Mouse (Mus musculus) CH12.LX (cell line): Measurements from ENCODE around the gene Taf4. TPM values are rescaled to one million over a fixed set of nuclear protein-coding genes. Genes with fewer than 3 reads are reported as not detected.
A peak's percentile ranks its signal among the peaks of the same experiment; 100 is the strongest.

Experiments used
- DNase-seq: peaks from one replicate; pipeline ENCODE4 v3.0.0-alpha.2; 2013; ENCODE audit errors: extremely low read depth
- H3K27ac ChIP-seq: 2 replicates; pipeline ENCODE4 v1.5.1; 2012; ENCODE audit warnings: low read depth, mild to moderate bottlenecking, control low read depth, moderate library complexity; ENCODE audit not compliant: insufficient read depth
- H3K27me3 ChIP-seq: replicated peaks from 2 replicates; pipeline ENCODE3; 2012; ENCODE audit warnings: inconsistent platforms
- H3K36me3 ChIP-seq, 2 experiments: replicated peaks in 1 of 2; 2 replicates each; pipeline versions ENCODE3 to v1.6.1; 2012; ENCODE audit warnings: inconsistent platforms in 1 of 2, low read length in 1 of 2, mild to moderate bottlenecking in 1 of 2, mixed read lengths in 1 of 2, moderate library complexity in 1 of 2; ENCODE audit not compliant: control insufficient read depth in 1 of 2, insufficient read depth in 1 of 2
- H3K4me1 ChIP-seq, 2 experiments: 2 replicates each; pipeline ENCODE4 v1.6.1; 2012; ENCODE audit warnings: inconsistent platforms in 1 of 2, moderate library complexity in 1 of 2; ENCODE audit not compliant: insufficient read depth in 2 of 2, control insufficient read depth in 1 of 2
- H3K4me2 ChIP-seq: 2 replicates; pipeline ENCODE4 v1.6.1; 2012; ENCODE audit warnings: low read depth, mild to moderate bottlenecking, control low read depth; ENCODE audit not compliant: poor library complexity, insufficient read depth, severe bottlenecking
- H3K4me3 ChIP-seq, 3 experiments: fragments of 150-350 bp in 1 of 3; sonication (generic) in 1 of 3; replicated peaks in 1 of 3; 2 replicates each; pipeline versions ENCODE3 to v1.5.1; 2011 to 2012; ENCODE audit warnings: low read depth in 2 of 3, low read length in 2 of 3, mild to moderate bottlenecking in 2 of 3, moderate library complexity in 2 of 3, control low read depth in 1 of 3, improper control_type of control experiment in 1 of 3, inconsistent platforms in 1 of 3, mixed read lengths in 1 of 3; ENCODE audit not compliant: poor library complexity in 1 of 3
- H3K79me2 ChIP-seq: replicated peaks from 2 replicates; pipeline ENCODE4 v1.6.1; 2012; ENCODE audit warnings: mild to moderate bottlenecking, moderate library complexity; ENCODE audit not compliant: control insufficient read depth, poor library complexity, insufficient read depth, severe bottlenecking; ENCODE audit errors: extremely low read depth
- H3K9ac ChIP-seq: 2 replicates; pipeline ENCODE4 v1.6.1; 2012; ENCODE audit warnings: low read depth, mild to moderate bottlenecking, control low read depth, moderate library complexity; ENCODE audit not compliant: insufficient read depth
- H3K9me3 ChIP-seq: replicated peaks from 2 replicates; pipeline ENCODE3; 2012; ENCODE audit warnings: low read length, inconsistent platforms, mixed read lengths
- BHLHE40 ChIP-seq: IDR thresholded peaks from 2 replicates; pipeline ENCODE4 v1.6.1; 2011; ENCODE audit warnings: mild to moderate bottlenecking, low read depth, low read length, improper control_type of control experiment
- CTCF ChIP-seq, 2 experiments: IDR thresholded peaks in 1 of 2; conservative IDR thresholded peaks in 1 of 2; 2 replicates each; pipeline ENCODE4 v1.5.1; 2011 to 2012; ENCODE audit warnings: low read depth in 2 of 2, low read length in 2 of 2, improper control_type of control experiment in 1 of 2, inconsistent platforms in 1 of 2, mild to moderate bottlenecking in 1 of 2, moderate library complexity in 1 of 2
- ELF1 ChIP-seq: IDR thresholded peaks from 2 replicates; pipeline ENCODE4 v1.6.1; 2014; ENCODE audit warnings: low read depth, mild to moderate bottlenecking, inconsistent platforms, low read length, improper control_type of control experiment
- ETS1 ChIP-seq: conservative IDR thresholded peaks from 2 replicates; pipeline ENCODE4 v1.6.1; 2012; ENCODE audit warnings: low read depth, mild to moderate bottlenecking, inconsistent platforms, low read length, improper control_type of control experiment, moderate library complexity
- IRF4 ChIP-seq: IDR thresholded peaks from 2 replicates; pipeline ENCODE4 v1.6.1; 2014; ENCODE audit warnings: low read depth, mild to moderate bottlenecking, inconsistent platforms, low read length, improper control_type of control experiment
- MAX ChIP-seq: IDR thresholded peaks from 2 replicates; pipeline ENCODE4 v1.6.1; 2011; ENCODE audit warnings: low read length, improper control_type of control experiment
- MYC ChIP-seq: IDR thresholded peaks from 2 replicates; pipeline ENCODE4 v1.6.1; 2011; ENCODE audit warnings: low read depth, mild to moderate bottlenecking, improper control_type of control experiment, low read length
- NELFE ChIP-seq: IDR thresholded peaks from 2 replicates; pipeline ENCODE4 v1.6.1; 2011; ENCODE audit warnings: low read depth, low read length, improper control_type of control experiment
- POLR2AphosphoS2 ChIP-seq: IDR thresholded peaks from 2 replicates; pipeline ENCODE4 v1.6.1; 2011; ENCODE audit warnings: low read depth, low read length, improper control_type of control experiment
- RAD21 ChIP-seq: IDR thresholded peaks from 2 replicates; pipeline ENCODE4 v1.6.1; 2011; ENCODE audit warnings: low read depth, mild to moderate bottlenecking, low read length, improper control_type of control experiment, moderate library complexity
- SMC3 ChIP-seq: IDR thresholded peaks from 2 replicates; pipeline ENCODE4 v1.6.1; 2011; ENCODE audit warnings: low read depth, low read length, improper control_type of control experiment
- TCF12 ChIP-seq: IDR thresholded peaks from 2 replicates; pipeline ENCODE4 v1.6.1; 2014; ENCODE audit warnings: low read depth, mild to moderate bottlenecking, inconsistent platforms, low read length, improper control_type of control experiment
- dilution Hi-C: fragments of 300-500 bp; cut with MboI; formaldehyde crosslinking; loops from 2 replicates; pipeline ENCODE4 v1.14.3; 2020; ENCODE audit warnings: low sequenced_read_pairs; ENCODE audit not compliant: extremely low pct_unique_long_range_greater_than_20kb, extremely low pct_ligation_motif_present
- in situ Hi-C: fragments of 300-500 bp; cut with MboI; formaldehyde crosslinking; loops from 3 replicates; pipeline ENCODE4 v1.14.3; 2019; ENCODE audit warnings: low sequenced_read_pairs, low pct_ligation_motif_present, low pct_unique_long_range_greater_than_20kb, mixed read lengths
- polyA plus RNA-seq: library from polyadenylated mRNA; unstranded; fragments of >175 nt; gene quantifications from 2 replicates; pipeline ENCODE4 v1.2.1, GENCODE M21; 2012; ENCODE audit warnings: low read depth; ENCODE audit not compliant: insufficient read length
- total RNA-seq, 2 experiments: library from RNA; depleted of rRNA; stranded (reverse); fragments of 300-350 nt in 1 of 2; fragments of >200 nt in 1 of 2; gene quantifications; 2 replicates each; pipeline ENCODE4 v1.2.3; 2012 to 2014

The Taf4 gene
- total and polyA plus RNA-seq, 3 experiments = 3.0 to 14.5 (median 5.5) TPM

DNA sequence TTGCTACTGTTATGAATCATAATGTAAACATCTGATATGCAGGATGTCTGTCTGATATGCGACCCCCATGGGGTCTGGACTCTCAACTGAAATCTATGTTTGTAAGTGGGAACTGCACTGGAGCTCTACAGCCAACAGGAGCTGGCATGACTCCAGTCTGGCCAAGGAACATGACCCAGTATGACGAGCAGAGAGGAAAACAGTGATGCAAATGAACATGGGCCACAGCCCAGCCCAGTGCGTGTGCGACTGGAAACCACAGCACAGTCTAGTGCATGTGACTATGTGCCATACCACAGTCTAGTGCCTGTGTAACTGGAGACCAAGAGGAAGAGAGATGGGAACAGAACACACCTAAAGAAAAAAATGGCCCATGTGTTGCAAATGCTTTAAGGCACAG, 56.4 kb downstream of the Taf4 start:
- Histone ChIP-seq H3K27me3 (no peaks in the 10 kb centered on the region), H3K27ac (no peak overlapping the region), H3K9me3 (no peaks in the 10 kb centered on the region), H3K36me3 (peaks cover 36 to 94% of the 10 kb centered on the region in 2 experiments), H3K79me2 (no peaks in the 10 kb centered on the region), H3K4me2 (no peak overlapping the region), H3K9ac (no peak overlapping the region), H3K4me1 (peaks cover 4 to 15% of the 10 kb centered on the region in 2 experiments), H3K4me3 (no peak overlapping the region)
- in situ Hi-C loops = loop anchor here (5.0 kb wide), 1 partner anchor 127 kb away; no protein-coding TSS in a partner anchor
- no peak for TF ChIP-seq POLR2AphosphoS2
- TF ChIP-seq BHLHE40 = peak; percentile 84
- TF ChIP-seq TCF12 = no peak
- dilution Hi-C loops = loop anchor here (25.0 kb wide), 1 partner anchor 142 kb away; the partner anchor contains the start of gene Mtg2
- DNase-seq = peak; percentile 27

DNA sequence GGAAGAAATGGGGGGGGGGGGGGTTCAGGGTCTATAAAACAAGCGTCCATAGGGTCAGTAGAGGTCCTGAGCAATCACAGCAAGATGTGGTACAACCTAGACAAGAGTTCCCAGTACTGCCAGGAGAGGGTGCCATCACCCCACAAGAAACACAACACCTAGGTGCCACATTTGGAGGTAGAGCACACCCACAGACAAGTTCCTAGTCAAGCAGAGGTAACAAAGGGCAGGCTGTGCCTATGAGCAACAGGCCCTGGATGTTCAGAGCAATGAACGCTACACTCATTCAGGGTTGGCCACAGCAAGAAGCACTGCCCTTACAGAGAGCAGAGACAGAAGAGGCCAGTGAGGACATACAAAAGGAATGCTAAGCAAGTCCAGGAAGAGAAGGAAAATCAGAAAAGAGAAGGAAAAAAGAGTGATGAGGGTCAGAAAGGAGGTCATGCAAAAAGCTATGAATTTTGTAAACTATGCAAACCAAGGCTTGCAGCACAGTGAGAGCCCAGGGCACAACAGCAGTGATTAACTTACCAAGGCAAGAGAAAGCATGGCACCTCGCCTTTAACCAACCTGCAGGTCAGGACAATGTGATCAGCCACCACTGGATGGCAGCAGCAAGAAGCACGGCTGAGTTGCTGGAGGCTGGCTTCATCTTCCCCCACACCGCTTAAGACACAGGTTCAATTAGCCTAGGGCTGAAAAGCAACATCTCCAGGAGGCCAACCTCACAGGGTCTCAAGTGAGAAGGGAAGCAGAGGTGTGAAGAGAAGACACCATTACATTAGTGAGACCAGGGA, 59.4 kb downstream of the Taf4 start:
- Histone ChIP-seq H3K79me2 (no peaks in the 10 kb centered on the region), H3K36me3 (peaks cover 36 to 93% of the 10 kb centered on the region in 2 experiments), H3K27me3 (no peaks in the 10 kb centered on the region), H3K27ac (no peak overlapping the region), H3K9me3 (no peaks in the 10 kb centered on the region), H3K4me3 (no peak overlapping the region), H3K4me2 (no peak overlapping the region), H3K9ac (no peak overlapping the region), H3K4me1 (peaks cover 4 to 21% of the 10 kb centered on the region in 2 experiments)
- TF ChIP-seq TCF12 (peak; percentile 12; the same call in 1 of the 2 replicates), CTCF (conservative IDR thresholded peaks at IDR 0.05 in 1 of 2, IDR thresholded peaks at IDR 0.05 in 1 of 2; ENCODE audit: low read depth in 2 of 2, low read length in 2 of 2) (peak; percentile 7 to 81; a peak in 3 of 4 replicates), SMC3 (peak; percentile 80), ETS1 (no peak), IRF4 (no peak), MAX (peak; percentile 50; the same call in 1 of the 2 replicates), RAD21 (peak; percentile 81), BHLHE40 (no peak), MYC (peak; percentile 44; the same call in 1 of the 2 replicates), ELF1 (no peak), NELFE (0 out of 2 replicates have a peak, but pooled peaks have one; percentile 24)
- in situ Hi-C loops = loop anchor here (10.0 kb wide), 1 partner anchor 338 kb away; the partner anchor contains the start of gene Rps21
- dilution Hi-C loops = loop anchor here (25.0 kb wide), 1 partner anchor 145 kb away; the partner anchor contains the start of gene Mtg2
- DNase-seq = peak; percentile 58
